Mouse (Mus musculus): ENCODE data around the gene Ephb2. TPM values are rescaled to one million over a fixed set of nuclear protein-coding genes. Genes with fewer than 3 reads are reported as not detected.

Ephb2 gene
- total and polyA plus RNA-seq, 3 experiments = 0.08 TPM; not detected in 2

- H3K27ac ChIP-seq (ENCODE audit: insufficient read depth, low read depth) = no peak overlapping the region
- TF ChIP-seq NRF1 (IDR thresholded peaks at IDR 0.05; ENCODE audit: low read depth, low read length) = no peak
- TF ChIP-seq UBTF (IDR thresholded peaks at IDR 0.05; ENCODE audit: low read depth, low read length) = no peak
- no peak for TF ChIP-seq KAT2A (IDR thresholded peaks at IDR 0.05; ENCODE audit: insufficient replicate concordance, low read length)
- TF ChIP-seq CHD2 (IDR thresholded peaks at IDR 0.05; ENCODE audit: low read length) = no peak
- TF ChIP-seq JUN (IDR thresholded peaks at IDR 0.05; ENCODE audit: insufficient read depth, low read depth, low read length) = no peak
- H3K36me3 ChIP-seq (replicated peaks in 1 of 2; ENCODE audit: control insufficient read depth in 1 of 2, insufficient read depth in 1 of 2, low read length in 1 of 2) = no peaks in the 10 kb centered on the region
- H3K4me3 ChIP-seq (replicated peaks in 1 of 3; ENCODE audit: low read depth in 2 of 3, low read length in 2 of 3, poor library complexity in 1 of 3) = no peak overlapping the region
- DNase-seq (ENCODE audit: extremely low read depth) = no peak
- peaks cover 0 to 14% of the 10 kb centered on the region in 2 experiments; a peak in 2 of 4 replicates for H3K4me1 ChIP-seq (ENCODE audit: control insufficient read depth in 1 of 2, insufficient read depth in 2 of 2)
- dilution Hi-C loops (cut with MboI; ENCODE audit: extremely low pct_ligation_motif_present, extremely low pct_unique_long_range_greater_than_20kb, low sequenced_read_pairs) = no loop called here
- no peak overlapping the region for H3K4me2 ChIP-seq (ENCODE audit: insufficient read depth, low read depth, poor library complexity, severe bottlenecking)
- no peaks in the 10 kb centered on the region for H3K79me2 ChIP-seq (replicated peaks; ENCODE audit: control insufficient read depth, extremely low read depth, insufficient read depth, poor library complexity, severe bottlenecking)
- in situ Hi-C loops (cut with MboI; ENCODE audit: low pct_ligation_motif_present, low pct_unique_long_range_greater_than_20kb, low sequenced_read_pairs) = no loop called here
- H3K9me3 ChIP-seq (replicated peaks; ENCODE audit: low read length) = no peaks in the 10 kb centered on the region
- no peak overlapping the region for H3K9ac ChIP-seq (ENCODE audit: insufficient read depth, low read depth)
- H3K27me3 ChIP-seq (replicated peaks) = peaks cover 5% of the 10 kb centered on the region
Measured at GRCm38 (mm10) chr4:136740963-136741362, 94.8 kb downstream of the Ephb2 start.

- no peaks in the 10 kb centered on the region for H3K9me3 ChIP-seq (replicated peaks; ENCODE audit: low read length)
- H3K36me3 ChIP-seq (replicated peaks in 1 of 2; ENCODE audit: control insufficient read depth in 1 of 2, insufficient read depth in 1 of 2, low read length in 1 of 2) = no peaks in the 10 kb centered on the region
- no peak for TF ChIP-seq KAT2A (IDR thresholded peaks at IDR 0.05; ENCODE audit: insufficient replicate concordance, low read length)
- TF ChIP-seq CTCF (conservative IDR thresholded peaks at IDR 0.05 in 1 of 2, IDR thresholded peaks at IDR 0.05 in 1 of 2; ENCODE audit: low read depth in 2 of 2, low read length in 2 of 2) = no peak
- no peak for TF ChIP-seq USF1 (IDR thresholded peaks at IDR 0.05; ENCODE audit: low read depth, low read length)
- TF ChIP-seq EP300 (IDR thresholded peaks at IDR 0.05; ENCODE audit: low read length) = no peak
- TF ChIP-seq MXI1 (IDR thresholded peaks at IDR 0.05; ENCODE audit: low read depth, low read length) = no peak
- no peak for TF ChIP-seq POLR2A (IDR thresholded peaks at IDR 0.05; ENCODE audit: low read depth, low read length)
- no peak for TF ChIP-seq CHD1 (IDR thresholded peaks at IDR 0.05; ENCODE audit: low read depth, low read length)
- H3K27ac ChIP-seq (ENCODE audit: insufficient read depth, low read depth) = no peak overlapping the region
- no peak overlapping the region; the same call in 1 of the 2 replicates for H3K4me2 ChIP-seq (ENCODE audit: insufficient read depth, low read depth, poor library complexity, severe bottlenecking)
- dilution Hi-C loops (cut with MboI; ENCODE audit: extremely low pct_ligation_motif_present, extremely low pct_unique_long_range_greater_than_20kb, low sequenced_read_pairs) = no loop called here
- peaks cover 0 to 22% of the 10 kb centered on the region in 2 experiments; a peak in 2 of 4 replicates for H3K4me1 ChIP-seq (ENCODE audit: control insufficient read depth in 1 of 2, insufficient read depth in 2 of 2)
- in situ Hi-C loops (cut with MboI; ENCODE audit: low pct_ligation_motif_present, low pct_unique_long_range_greater_than_20kb, low sequenced_read_pairs) = no loop called here
- DNase-seq (ENCODE audit: extremely low read depth) = no peak
- H3K27me3 ChIP-seq (replicated peaks) = peaks cover 8% of the 10 kb centered on the region
- H3K79me2 ChIP-seq (replicated peaks; ENCODE audit: control insufficient read depth, extremely low read depth, insufficient read depth, poor library complexity, severe bottlenecking) = no peaks in the 10 kb centered on the region
- H3K9ac ChIP-seq (ENCODE audit: insufficient read depth, low read depth) = no peak overlapping the region
- H3K4me3 ChIP-seq (replicated peaks in 1 of 3; ENCODE audit: low read depth in 2 of 3, low read length in 2 of 3, poor library complexity in 1 of 3) = no peak overlapping the region
Measured at GRCm38 (mm10) chr4:136739189-136739588, 96.6 kb downstream of the Ephb2 start.

GRCm38 (mm10) chr4:136738291-136738690 is 97.5 kb downstream of the Ephb2 start:
- H3K9ac ChIP-seq (ENCODE audit: insufficient read depth, low read depth) = no peak overlapping the region
- DNase-seq (ENCODE audit: extremely low read depth) = no peak
- peaks cover 0 to 24% of the 10 kb centered on the region in 2 experiments; a peak in 2 of 4 replicates for H3K4me1 ChIP-seq (ENCODE audit: control insufficient read depth in 1 of 2, insufficient read depth in 2 of 2)
- H3K27me3 ChIP-seq (replicated peaks) = peaks cover 5% of the 10 kb centered on the region
- no peaks in the 10 kb centered on the region for H3K79me2 ChIP-seq (replicated peaks; ENCODE audit: control insufficient read depth, extremely low read depth, insufficient read depth, poor library complexity, severe bottlenecking)
- no peak for TF ChIP-seq GABPA (IDR thresholded peaks at IDR 0.05; ENCODE audit: insufficient replicate concordance, low read depth, low read length)
- no peak for TF ChIP-seq KAT2A (IDR thresholded peaks at IDR 0.05; ENCODE audit: insufficient replicate concordance, low read length)
- no peak for TF ChIP-seq HCFC1 (IDR thresholded peaks at IDR 0.05; ENCODE audit: low read depth, low read length)
- no peak for TF ChIP-seq USF1 (IDR thresholded peaks at IDR 0.05; ENCODE audit: low read depth, low read length)
- TF ChIP-seq SIN3A (IDR thresholded peaks at IDR 0.05; ENCODE audit: low read length) = no peak
- TF ChIP-seq UBTF (IDR thresholded peaks at IDR 0.05; ENCODE audit: low read depth, low read length) = no peak
- no peak for TF ChIP-seq JUN (IDR thresholded peaks at IDR 0.05; ENCODE audit: insufficient read depth, low read depth, low read length)
- no peak for TF ChIP-seq MYC (IDR thresholded peaks at IDR 0.05; ENCODE audit: low read depth, low read length)
- no peak for TF ChIP-seq EP300 (IDR thresholded peaks at IDR 0.05; ENCODE audit: low read length)
- no peak for TF ChIP-seq ZC3H11A (IDR thresholded peaks at IDR 0.05; ENCODE audit: low read depth, low read length)
- no peak for TF ChIP-seq ELF1 (IDR thresholded peaks at IDR 0.05; ENCODE audit: low read depth, low read length)
- TF ChIP-seq ZMIZ1 (IDR thresholded peaks at IDR 0.05; ENCODE audit: low read depth, low read length) = no peak
- no peak for TF ChIP-seq CTCF (conservative IDR thresholded peaks at IDR 0.05 in 1 of 2, IDR thresholded peaks at IDR 0.05 in 1 of 2; ENCODE audit: low read depth in 2 of 2, low read length in 2 of 2)
- TF ChIP-seq SMC3 (IDR thresholded peaks at IDR 0.05; ENCODE audit: low read depth, low read length) = no peak
- no peak for TF ChIP-seq MEF2A (IDR thresholded peaks at IDR 0.05; ENCODE audit: borderline replicate concordance, low read depth, low read length)
- no peak for TF ChIP-seq IRF4 (IDR thresholded peaks at IDR 0.05; ENCODE audit: low read depth, low read length)
- TF ChIP-seq E2F4 (IDR thresholded peaks at IDR 0.05; ENCODE audit: insufficient replicate concordance, low read depth, low read length) = no peak
- TF ChIP-seq JUND (conservative IDR thresholded peaks at IDR 0.05; ENCODE audit: low read depth, low read length) = no peak
- TF ChIP-seq NELFE (IDR thresholded peaks at IDR 0.05; ENCODE audit: low read depth, low read length) = no peak
- TF ChIP-seq CHD2 (IDR thresholded peaks at IDR 0.05; ENCODE audit: low read length) = no peak
- dilution Hi-C loops (cut with MboI; ENCODE audit: extremely low pct_ligation_motif_present, extremely low pct_unique_long_range_greater_than_20kb, low sequenced_read_pairs) = no loop called here
- no peaks in the 10 kb centered on the region for H3K9me3 ChIP-seq (replicated peaks; ENCODE audit: low read length)
- no peak overlapping the region for H3K27ac ChIP-seq (ENCODE audit: insufficient read depth, low read depth)
- H3K4me3 ChIP-seq (replicated peaks in 1 of 3; ENCODE audit: low read depth in 2 of 3, low read length in 2 of 3, poor library complexity in 1 of 3) = no peak overlapping the region
- in situ Hi-C loops (cut with MboI; ENCODE audit: low pct_ligation_motif_present, low pct_unique_long_range_greater_than_20kb, low sequenced_read_pairs) = no loop called here
- H3K4me2 ChIP-seq (ENCODE audit: insufficient read depth, low read depth, poor library complexity, severe bottlenecking) = no peak overlapping the region
- no peaks in the 10 kb centered on the region for H3K36me3 ChIP-seq (replicated peaks in 1 of 2; ENCODE audit: control insufficient read depth in 1 of 2, insufficient read depth in 1 of 2, low read length in 1 of 2)
